Mouse (Mus musculus) bone marrow macrophage, adult 2 months (primary cell): ENCODE measurements at regions not wholly inside any gene's neighbourhood (a gene's known extent, or its start where the extent isn't known, plus 50 kb on each side); places are given as distances from the start of the nearest gene placed in this dataset.

Experiments
- CTCF ChIP-seq: IDR thresholded peaks from 2 replicates; pipeline ENCODE4 v1.5.1; 2012; ENCODE audit warnings: low read depth, mild to moderate bottlenecking, low read length, moderate library complexity
- POLR2A ChIP-seq: IDR thresholded peaks from 2 replicates; pipeline ENCODE4 v1.6.1; 2012; ENCODE audit warnings: mild to moderate bottlenecking, low read depth, low read length, borderline replicate concordance

GRCm38 (mm10) chr11:63691041-63691440, 231.0 kb downstream of the Hs3st3b1 start:
- no peak for TF ChIP-seq CTCF
- TF ChIP-seq POLR2A = no peak
